Mouse (Mus musculus) hindbrain, embryonic 16.5 days (tissue): ENCODE data around the gene Syt13. TPM values are rescaled to one million over a fixed set of nuclear protein-coding genes. Genes with fewer than 3 reads are reported as not detected.

Experiments
- ATAC-seq: fragments of 200-750 bp; cut with Nextera tagmentation; 2 replicates; pipeline ENCODE4 v1.8.0; 2017; ENCODE audit warnings: moderate TSS enrichment, moderate library complexity
- H3K27ac ChIP-seq: fragments of 300-500 bp; sonication (generic); 2 replicates; pipeline ENCODE4 v1.5.1; 2014; ENCODE audit warnings: low read depth, mild to moderate bottlenecking, control low read depth, low read length, moderate library complexity
- H3K27me3 ChIP-seq: fragments of 300-500 bp; sonication (generic); replicated peaks from 2 replicates; pipeline ENCODE4 v1.6.1; 2014; ENCODE audit warnings: low read length; ENCODE audit not compliant: control insufficient read depth, insufficient read depth
- H3K36me3 ChIP-seq: fragments of 300-500 bp; sonication (generic); 2 replicates; pipeline ENCODE4 v1.6.1; 2014; ENCODE audit warnings: mild to moderate bottlenecking, low read length, moderate library complexity, mixed read lengths; ENCODE audit not compliant: control insufficient read depth, insufficient read depth
- H3K4me1 ChIP-seq: fragments of 300-500 bp; sonication (generic); 2 replicates; pipeline ENCODE4 v1.6.1; 2014; ENCODE audit warnings: low read depth, low read length; ENCODE audit not compliant: control insufficient read depth, insufficient read depth
- H3K4me2 ChIP-seq: fragments of 300-500 bp; sonication (generic); 2 replicates; pipeline ENCODE4 v1.6.1; 2014; ENCODE audit warnings: mild to moderate bottlenecking, low read length, control low read depth, moderate library complexity
- H3K4me3 ChIP-seq: fragments of 300-500 bp; sonication (generic); 2 replicates; pipeline ENCODE4 v1.5.1; 2014; ENCODE audit warnings: mild to moderate bottlenecking, low read length, control low read depth, moderate library complexity
- H3K9ac ChIP-seq: fragments of 300-500 bp; sonication (generic); 2 replicates; pipeline ENCODE4 v1.6.1; 2014; ENCODE audit warnings: low read depth, mild to moderate bottlenecking, control low read depth, low read length, moderate library complexity
- H3K9me3 ChIP-seq: fragments of 300-500 bp; sonication (generic); 2 replicates; pipeline ENCODE4 v1.6.1; 2014; ENCODE audit warnings: mild to moderate bottlenecking, low read length, moderate library complexity; ENCODE audit not compliant: control insufficient read depth
- WGBS: fragments of 180-500 bp; shearing (Covaris S2); extraction: QIAGEN DNeasy Blood & Tissue Kit; methylation state at CpG from one replicate; pipeline ENCODE4 v1.1.7; 2014; 5-methylcytosine and 5-hydroxymethylcytosine counted together
- polyA plus RNA-seq: library from polyadenylated mRNA; unstranded; fragments of >200 nt; fragmentation: Nextera tagmentation; extraction: Ambion mirVana; gene quantifications from 2 replicates; pipeline ENCODE4 v1.2.1, GENCODE M21; 2015

Gene Syt13
- polyA plus RNA-seq, 1 experiment from 2014 or later = 66.6 TPM

DNA sequence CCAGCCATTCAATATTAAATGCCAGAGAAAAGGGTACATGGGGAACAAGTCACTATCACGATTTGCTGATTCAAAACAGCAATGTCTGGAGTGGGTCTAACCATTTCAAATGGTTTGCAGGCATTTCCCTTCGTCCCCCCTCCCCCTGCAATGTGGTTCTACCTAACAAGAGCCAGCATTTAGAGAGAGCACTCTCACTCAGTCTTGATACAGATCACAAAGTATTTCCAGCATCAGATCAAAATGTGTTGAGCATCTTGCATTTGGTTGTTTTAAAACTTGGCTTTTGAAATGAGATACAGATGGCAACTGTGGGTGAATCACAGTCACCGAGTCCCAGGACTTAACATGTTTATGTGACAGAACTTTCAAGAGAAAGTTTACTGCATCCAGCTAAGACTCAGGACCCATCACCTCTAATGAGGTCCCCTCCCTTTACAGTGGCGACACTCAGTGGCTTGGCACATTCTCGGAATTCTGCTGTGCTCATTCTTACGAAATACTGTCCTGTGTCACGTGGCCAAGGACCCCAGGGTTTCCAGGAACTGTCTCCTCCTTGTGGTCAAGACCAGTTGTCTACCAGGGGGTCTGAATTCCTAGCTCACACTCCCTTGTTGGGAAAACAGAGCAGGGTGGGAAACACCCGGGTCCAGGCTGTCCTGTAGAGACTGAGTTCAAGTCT lies 67.8 kb downstream of the Syt13 start:
- Histone ChIP-seq H3K4me1 (no peaks in the 10 kb centered on the region; the same call in 1 of the 2 replicates), H3K9me3 (no peaks in the 10 kb centered on the region), H3K9ac (no peak overlapping the region), H3K36me3 (peaks cover 12% of the 10 kb centered on the region; the same call in 1 of the 2 replicates), H3K27ac (no peak overlapping the region), H3K27me3 (no peaks in the 10 kb centered on the region), H3K4me2 (no peak overlapping the region), H3K4me3 (no peak overlapping the region)
- ATAC-seq = no peak
- WGBS = 86% methylated on average over 8 of the region's 8 CpGs

DNA sequence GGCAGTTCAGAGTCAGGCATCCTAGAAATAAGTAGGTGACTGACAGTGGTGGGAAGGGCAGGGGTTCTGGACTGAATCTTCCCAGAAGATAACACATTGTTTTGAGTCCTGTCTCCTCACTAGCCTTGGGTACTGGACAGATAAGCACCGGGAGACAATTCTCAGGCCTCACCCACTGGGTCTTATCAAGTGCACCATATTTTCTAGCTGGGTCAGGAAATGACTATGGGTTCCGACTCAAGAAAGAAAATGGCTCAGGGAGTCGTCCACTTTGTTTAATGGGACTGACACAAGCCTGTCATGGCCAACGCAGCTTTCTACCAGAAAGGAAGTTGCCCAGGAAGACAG lies 68.3 kb downstream of the Syt13 start:
- Histone ChIP-seq H3K4me2 (no peak overlapping the region), H3K9me3 (no peaks in the 10 kb centered on the region), H3K36me3 (peaks cover 12% of the 10 kb centered on the region; the same call in 1 of the 2 replicates), H3K27me3 (no peaks in the 10 kb centered on the region), H3K27ac (no peak overlapping the region), H3K4me3 (no peak overlapping the region), H3K9ac (no peak overlapping the region), H3K4me1 (peaks cover 2% of the 10 kb centered on the region)
- no peak for ATAC-seq
- WGBS = 90% methylated on average over 4 of the region's 4 CpGs

DNA sequence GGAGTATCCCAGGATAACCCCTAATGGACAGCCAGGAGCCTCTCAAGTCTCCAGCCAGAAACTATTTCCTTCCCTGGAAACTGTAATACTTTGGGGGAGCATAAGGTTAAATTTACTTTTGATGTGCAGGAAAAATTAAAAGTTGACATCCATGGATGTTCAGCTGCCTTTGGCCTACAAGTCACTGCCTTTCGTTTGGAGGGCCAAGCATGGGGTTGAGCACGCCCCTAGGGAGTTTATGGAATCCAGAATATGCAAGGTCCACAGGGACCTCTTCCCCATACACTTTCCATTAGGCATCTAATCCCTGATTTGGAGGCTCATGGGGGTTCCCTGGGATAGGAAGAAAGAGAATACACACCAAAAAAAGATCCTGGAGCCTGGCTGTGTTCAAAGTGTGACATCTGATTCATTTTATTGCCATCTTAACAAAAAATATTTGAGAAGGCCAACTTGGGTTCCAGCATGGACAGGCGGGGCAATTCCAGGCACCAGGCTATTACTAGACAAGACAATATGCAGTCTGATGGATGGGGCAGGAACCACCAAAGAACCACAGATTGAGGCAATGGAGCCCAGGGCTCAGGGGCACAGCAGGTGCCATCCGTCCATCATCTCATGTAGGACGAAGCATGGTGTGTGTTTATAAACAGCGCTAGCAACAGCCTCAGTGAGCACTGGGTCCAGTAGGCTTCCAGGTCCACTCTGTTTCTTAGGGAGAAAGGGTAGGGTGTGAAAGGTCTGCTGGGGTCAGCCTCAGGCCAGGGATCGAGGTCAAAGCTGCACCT lies 69.6 kb downstream of the Syt13 start:
- Histone ChIP-seq H3K36me3 (peaks cover 9% of the 10 kb centered on the region; the same call in 1 of the 2 replicates), H3K27ac (no peak overlapping the region), H3K4me1 (peaks cover 10% of the 10 kb centered on the region), H3K9ac (no peak overlapping the region), H3K9me3 (no peaks in the 10 kb centered on the region), H3K27me3 (no peaks in the 10 kb centered on the region), H3K4me2 (no peak overlapping the region), H3K4me3 (no peak overlapping the region)
- WGBS = 88% methylated on average over 7 of the region's 7 CpGs
- ATAC-seq = no peak

DNA sequence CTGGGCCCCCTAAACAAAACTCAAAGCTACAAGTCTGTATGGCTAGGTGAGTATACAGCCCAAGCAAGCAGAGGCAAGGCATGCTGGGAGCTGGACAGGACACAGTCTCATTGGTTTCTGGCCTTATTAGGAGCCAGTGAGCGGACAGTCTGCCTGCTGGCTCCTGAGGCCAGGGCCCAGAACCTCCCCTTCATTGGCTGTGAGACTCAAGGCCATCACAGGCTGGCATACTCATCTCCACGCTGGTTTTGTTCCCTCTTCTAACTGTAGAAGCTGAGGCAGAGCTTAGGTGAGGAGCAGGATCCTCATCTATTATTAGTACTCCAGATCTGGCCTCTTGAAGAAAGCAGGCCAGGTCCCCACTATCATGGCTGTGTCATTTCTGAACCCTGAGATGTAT lies 70.3 kb downstream of the Syt13 start:
- Histone ChIP-seq H3K4me3 (no peak overlapping the region), H3K27me3 (no peaks in the 10 kb centered on the region), H3K9ac (no peak overlapping the region), H3K4me2 (no peak overlapping the region), H3K4me1 (peaks cover 10% of the 10 kb centered on the region), H3K9me3 (no peaks in the 10 kb centered on the region), H3K27ac (no peak overlapping the region), H3K36me3 (peaks cover 7% of the 10 kb centered on the region; the same call in 1 of the 2 replicates)
- ATAC-seq = no peak
- 94% methylated on average over 2 of the region's 2 CpGs for WGBS

DNA sequence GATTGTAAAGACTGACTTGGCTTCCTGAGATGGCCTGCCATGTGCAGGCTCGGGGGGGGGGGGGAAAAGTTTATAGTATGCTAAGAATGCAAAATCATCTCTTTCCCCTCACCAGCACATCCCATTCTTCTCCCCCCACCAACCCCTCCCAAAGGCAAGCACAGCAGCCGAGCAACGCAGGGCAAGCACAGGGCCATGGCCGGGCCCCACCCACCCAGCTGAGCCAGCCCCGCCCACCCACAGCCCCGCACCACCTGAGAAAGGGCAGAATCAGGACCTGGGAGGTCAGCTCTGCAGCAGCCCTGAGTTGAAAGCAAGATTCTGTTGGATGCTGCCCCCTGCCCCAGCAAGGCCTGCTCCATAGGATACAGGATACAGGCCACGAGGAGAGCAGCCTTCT lies 70.7 kb downstream of the Syt13 start:
- ATAC-seq = no peak
- Histone ChIP-seq H3K4me2 (no peak overlapping the region), H3K36me3 (0 out of 2 replicates have a peak, but pooled peaks cover 5% of the 10 kb centered on the region), H3K4me1 (peaks cover 10% of the 10 kb centered on the region), H3K27ac (no peak overlapping the region), H3K27me3 (no peaks in the 10 kb centered on the region), H3K9ac (no peak overlapping the region), H3K4me3 (no peak overlapping the region), H3K9me3 (no peaks in the 10 kb centered on the region)
- 57% methylated on average over 7 of the region's 7 CpGs for WGBS

DNA sequence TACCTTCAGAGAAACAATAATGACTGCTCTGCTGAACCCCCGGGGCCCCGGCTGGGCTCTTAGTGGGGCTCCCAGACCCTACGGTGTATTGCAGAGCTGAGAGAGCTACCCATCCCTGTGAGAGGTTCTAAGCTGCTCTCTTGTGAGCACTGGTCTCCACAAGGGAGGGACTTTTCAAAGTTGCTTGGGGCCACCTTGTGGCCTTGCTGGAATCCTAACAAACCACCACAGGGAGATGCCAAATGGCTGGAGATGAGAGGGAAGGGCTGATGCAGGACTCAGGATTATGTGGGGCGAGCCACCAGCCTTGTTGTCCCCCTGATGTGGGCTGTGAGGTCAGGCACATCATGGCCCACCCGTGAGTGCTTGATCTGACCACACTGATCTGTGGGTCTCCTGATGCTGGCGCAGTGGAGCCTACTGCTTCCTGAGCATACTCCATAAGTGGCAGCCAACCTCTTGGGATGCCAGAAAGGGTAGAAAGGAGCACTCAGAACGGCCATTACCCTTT lies 72.3 kb downstream of the Syt13 start:
- no peak overlapping the region for H3K4me3 ChIP-seq
- H3K9me3 ChIP-seq = no peaks in the 10 kb centered on the region
- H3K4me2 ChIP-seq = no peak overlapping the region
- no peak overlapping the region; the same call in 1 of the 2 replicates for H3K9ac ChIP-seq
- H3K36me3 ChIP-seq = 0 out of 2 replicates have a peak, but pooled peaks cover 4% of the 10 kb centered on the region
- ATAC-seq = no peak
- H3K27ac ChIP-seq = 0 out of 2 replicates have a peak overlapping the region, but pooled peaks have one; percentile 37
- peaks cover 10% of the 10 kb centered on the region for H3K4me1 ChIP-seq
- 83% methylated on average over 7 of the region's 7 CpGs for WGBS
- no peaks in the 10 kb centered on the region for H3K27me3 ChIP-seq

DNA sequence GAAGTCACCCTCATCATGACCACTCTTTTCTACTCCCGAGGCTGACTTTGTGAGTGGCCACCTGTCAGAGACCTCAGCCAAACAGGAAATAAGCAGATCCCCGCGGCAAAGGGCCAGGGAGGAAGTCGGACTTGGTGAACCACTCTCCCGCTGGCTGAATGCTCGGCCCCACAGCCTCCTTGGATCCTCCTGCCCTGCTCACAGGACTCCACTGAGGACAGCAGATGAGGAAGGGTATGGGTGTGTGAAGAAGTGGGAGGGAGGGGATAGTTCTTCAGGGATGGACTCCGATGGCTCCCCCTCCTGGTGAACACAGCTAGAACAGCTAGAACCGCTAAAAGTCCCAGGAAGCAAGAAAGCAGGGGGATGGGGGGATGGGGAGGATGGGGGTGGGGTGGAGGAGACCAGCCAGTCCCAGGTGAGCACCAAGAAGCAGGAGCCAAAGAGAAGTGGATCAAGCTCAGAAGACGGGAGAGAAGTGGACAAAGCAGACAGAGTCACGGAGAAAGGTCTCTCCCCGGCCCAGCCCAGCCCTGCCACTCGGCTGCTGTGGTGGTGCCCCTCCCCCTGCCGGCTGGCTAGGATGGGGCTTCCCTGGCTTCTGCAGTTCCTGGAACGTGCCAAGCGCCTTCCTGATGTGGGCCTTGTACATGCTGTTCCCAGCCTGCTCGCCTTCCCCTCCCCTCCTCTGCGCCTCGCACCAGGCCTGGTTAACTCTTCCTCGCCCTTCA lies 73.2 kb downstream of the Syt13 start:
- no peak overlapping the region for H3K4me3 ChIP-seq
- ATAC-seq = peak; percentile 92
- peak overlapping the region; percentile 43; the same call in 1 of the 2 replicates for H3K9ac ChIP-seq
- H3K4me2 ChIP-seq = 0 out of 2 replicates have a peak overlapping the region, but pooled peaks have one; percentile 27
- H3K27ac ChIP-seq = peak overlapping the region; percentile 67
- no peaks in the 10 kb centered on the region for H3K9me3 ChIP-seq
- no peaks in the 10 kb centered on the region for H3K27me3 ChIP-seq
- H3K36me3 ChIP-seq = peaks cover 7% of the 10 kb centered on the region; the same call in 1 of the 2 replicates
- H3K4me1 ChIP-seq = peaks cover 10% of the 10 kb centered on the region
- WGBS = 19% methylated on average over 16 of the region's 19 CpGs

DNA sequence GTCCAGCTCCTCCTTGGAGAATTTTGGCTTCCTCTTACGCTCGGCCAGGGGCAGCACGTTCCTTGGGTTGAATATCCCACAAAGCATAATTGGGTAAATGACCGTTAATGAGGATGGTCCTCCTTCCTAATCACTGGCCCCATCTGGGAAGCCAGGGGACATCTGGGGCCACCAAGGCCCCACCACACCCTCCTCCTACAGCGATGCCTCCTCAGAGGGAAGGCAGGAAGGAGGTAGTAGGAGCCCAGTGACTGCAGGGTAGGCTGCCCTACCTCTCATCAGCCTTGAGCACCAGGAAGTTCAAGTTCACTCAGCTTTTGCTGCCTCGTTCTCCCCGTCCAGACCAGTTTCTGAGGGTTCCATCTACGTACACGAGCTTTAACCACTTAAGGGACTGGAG lies 74.7 kb downstream of the Syt13 start:
- Histone ChIP-seq H3K27ac (no peak overlapping the region), H3K9ac (no peak overlapping the region), H3K4me1 (peaks cover 10% of the 10 kb centered on the region), H3K36me3 (peaks cover 7% of the 10 kb centered on the region; the same call in 1 of the 2 replicates), H3K4me3 (no peak overlapping the region), H3K9me3 (no peaks in the 10 kb centered on the region), H3K4me2 (no peak overlapping the region), H3K27me3 (no peaks in the 10 kb centered on the region)
- no peak for ATAC-seq
- WGBS = 82% methylated on average over 9 of the region's 9 CpGs
